Mouse (Mus musculus): ENCODE results near the gene C1qtnf9. TPM values are rescaled to one million over a fixed set of nuclear protein-coding genes. Genes with fewer than 3 reads are reported as not detected.

C1qtnf9 gene
- polyA plus RNA-seq, 1 experiment, result 4.1 TPM

GRCm38 (mm10) chr14:60790103-60790502 lies 22.2 kb downstream of the C1qtnf9 start:
- H3K27ac ChIP-seq (ENCODE audit: control insufficient read depth, insufficient read depth, low read length), result no peak overlapping the region
- H3K27me3 ChIP-seq (ENCODE audit: control insufficient read depth, insufficient read depth, low read length), result no peaks in the 10 kb centered on the region
- peak; percentile 73 for DNase-seq
- H3K4me1 ChIP-seq (replicated peaks; ENCODE audit: control insufficient read depth, insufficient read depth, low read length), result no peaks in the 10 kb centered on the region
- H3K36me3 ChIP-seq (ENCODE audit: control insufficient read depth, insufficient read depth, low read length), result no peaks in the 10 kb centered on the region
- no peak overlapping the region for H3K4me3 ChIP-seq (ENCODE audit: control insufficient read depth, insufficient read depth, low read length)
- 72% methylated on average over 3 of the region's 3 CpGs for WGBS
- TF ChIP-seq POLR2A (IDR thresholded peaks at IDR 0.05; ENCODE audit: control insufficient read depth, extremely low read depth, insufficient read depth, low read length, poor library complexity) (no peak), CTCF (IDR thresholded peaks at IDR 0.05; ENCODE audit: borderline replicate concordance, control insufficient read depth, extremely low read depth, insufficient read depth, low read length, poor library complexity) (peak; percentile 80)

- TF ChIP-seq CTCF (IDR thresholded peaks at IDR 0.05; ENCODE audit: borderline replicate concordance, control insufficient read depth, extremely low read depth, insufficient read depth, low read length, poor library complexity) (no peak), POLR2A (IDR thresholded peaks at IDR 0.05; ENCODE audit: control insufficient read depth, extremely low read depth, insufficient read depth, low read length, poor library complexity) (no peak)
- H3K36me3 ChIP-seq (ENCODE audit: control insufficient read depth, insufficient read depth, low read length), result no peaks in the 10 kb centered on the region
- H3K27me3 ChIP-seq (ENCODE audit: control insufficient read depth, insufficient read depth, low read length), result no peaks in the 10 kb centered on the region
- 94% methylated on average over 4 of the region's 4 CpGs for WGBS
- no peak overlapping the region for H3K27ac ChIP-seq (ENCODE audit: control insufficient read depth, insufficient read depth, low read length)
- no peaks in the 10 kb centered on the region for H3K4me1 ChIP-seq (replicated peaks; ENCODE audit: control insufficient read depth, insufficient read depth, low read length)
- no peak overlapping the region for H3K4me3 ChIP-seq (ENCODE audit: control insufficient read depth, insufficient read depth, low read length)
- no peak for DNase-seq
Measured at GRCm38 (mm10) chr14:60796600-60797322, 28.8 kb downstream of the C1qtnf9 start.

GRCm38 (mm10) chr14:60797596-60797995 lies 29.7 kb downstream of the C1qtnf9 start:
- TF ChIP-seq CTCF (IDR thresholded peaks at IDR 0.05; ENCODE audit: borderline replicate concordance, control insufficient read depth, extremely low read depth, insufficient read depth, low read length, poor library complexity) (no peak), POLR2A (IDR thresholded peaks at IDR 0.05; ENCODE audit: control insufficient read depth, extremely low read depth, insufficient read depth, low read length, poor library complexity) (no peak)
- H3K36me3 ChIP-seq (ENCODE audit: control insufficient read depth, insufficient read depth, low read length), result no peaks in the 10 kb centered on the region
- 96% methylated on average over 5 of the region's 5 CpGs for WGBS
- no peak overlapping the region for H3K27ac ChIP-seq (ENCODE audit: control insufficient read depth, insufficient read depth, low read length)
- DNase-seq, result no peak
- no peaks in the 10 kb centered on the region for H3K27me3 ChIP-seq (ENCODE audit: control insufficient read depth, insufficient read depth, low read length)
- no peak overlapping the region for H3K4me3 ChIP-seq (ENCODE audit: control insufficient read depth, insufficient read depth, low read length)
- H3K4me1 ChIP-seq (replicated peaks; ENCODE audit: control insufficient read depth, insufficient read depth, low read length), result no peaks in the 10 kb centered on the region

- Histone ChIP-seq H3K36me3 (ENCODE audit: control insufficient read depth, insufficient read depth, low read length) (no peaks in the 10 kb centered on the region), H3K4me3 (ENCODE audit: control insufficient read depth, insufficient read depth, low read length) (no peak overlapping the region), H3K4me1 (replicated peaks; ENCODE audit: control insufficient read depth, insufficient read depth, low read length) (no peaks in the 10 kb centered on the region), H3K27ac (ENCODE audit: control insufficient read depth, insufficient read depth, low read length) (no peak overlapping the region), H3K27me3 (ENCODE audit: control insufficient read depth, insufficient read depth, low read length) (no peaks in the 10 kb centered on the region)
- DNase-seq, result no peak
- TF ChIP-seq POLR2A (IDR thresholded peaks at IDR 0.05; ENCODE audit: control insufficient read depth, extremely low read depth, insufficient read depth, low read length, poor library complexity) (no peak), CTCF (IDR thresholded peaks at IDR 0.05; ENCODE audit: borderline replicate concordance, control insufficient read depth, extremely low read depth, insufficient read depth, low read length, poor library complexity) (no peak)
- WGBS, result 95% methylated on average over 4 of the region's 4 CpGs
Measured at GRCm38 (mm10) chr14:60798721-60799120, 30.8 kb downstream of the C1qtnf9 start.

GRCm38 (mm10) chr14:60799762-60800728 lies 32.1 kb downstream of the C1qtnf9 start:
- H3K36me3 ChIP-seq (ENCODE audit: control insufficient read depth, insufficient read depth, low read length), result no peaks in the 10 kb centered on the region
- no peak overlapping the region for H3K27ac ChIP-seq (ENCODE audit: control insufficient read depth, insufficient read depth, low read length)
- no peaks in the 10 kb centered on the region for H3K27me3 ChIP-seq (ENCODE audit: control insufficient read depth, insufficient read depth, low read length)
- no peaks in the 10 kb centered on the region for H3K4me1 ChIP-seq (replicated peaks; ENCODE audit: control insufficient read depth, insufficient read depth, low read length)
- peak; percentile 18 for DNase-seq
- WGBS, result 55% methylated on average over 9 of the region's 9 CpGs
- no peak for TF ChIP-seq POLR2A (IDR thresholded peaks at IDR 0.05; ENCODE audit: control insufficient read depth, extremely low read depth, insufficient read depth, low read length, poor library complexity)
- no peak for TF ChIP-seq CTCF (IDR thresholded peaks at IDR 0.05; ENCODE audit: borderline replicate concordance, control insufficient read depth, extremely low read depth, insufficient read depth, low read length, poor library complexity)
- H3K4me3 ChIP-seq (ENCODE audit: control insufficient read depth, insufficient read depth, low read length), result no peak overlapping the region

- WGBS, result 98% methylated on average over 13 of the region's 13 CpGs
Measured at GRCm38 (mm10) chr14:60802026-60802425, 34.1 kb downstream of the C1qtnf9 start.

More at GRCm38 (mm10) chr14:60802026-60802425, 34.1 kb downstream of the C1qtnf9 start:
- DNase-seq, result no peak
- no peak for TF ChIP-seq CTCF (IDR thresholded peaks at IDR 0.05; ENCODE audit: borderline replicate concordance, control insufficient read depth, extremely low read depth, insufficient read depth, low read length, poor library complexity)
- TF ChIP-seq POLR2A (IDR thresholded peaks at IDR 0.05; ENCODE audit: control insufficient read depth, extremely low read depth, insufficient read depth, low read length, poor library complexity), result no peak
- Histone ChIP-seq H3K4me1 (replicated peaks; ENCODE audit: control insufficient read depth, insufficient read depth, low read length) (no peaks in the 10 kb centered on the region), H3K27me3 (ENCODE audit: control insufficient read depth, insufficient read depth, low read length) (no peaks in the 10 kb centered on the region), H3K27ac (ENCODE audit: control insufficient read depth, insufficient read depth, low read length) (no peak overlapping the region), H3K4me3 (ENCODE audit: control insufficient read depth, insufficient read depth, low read length) (no peak overlapping the region), H3K36me3 (ENCODE audit: control insufficient read depth, insufficient read depth, low read length) (no peaks in the 10 kb centered on the region)
